Mouse (Mus musculus) cerebellum, adult 2 months (tissue): Measurements from ENCODE around the gene Sema4g.

Experiments used
- CTCF ChIP-seq: fragments of 200-500 bp; IDR thresholded peaks from 2 replicates; pipeline ENCODE4 v1.5.1; 2011; ENCODE audit warnings: low read depth, mild to moderate bottlenecking, control low read depth, low read length, moderate library complexity, borderline replicate concordance; ENCODE audit not compliant: insufficient read depth
- POLR2A ChIP-seq: fragments of 200-500 bp; IDR thresholded peaks from 2 replicates; pipeline ENCODE4 v1.6.1; 2011; ENCODE audit warnings: low read length, control low read depth, borderline replicate concordance; ENCODE audit not compliant: insufficient read depth

GRCm38 (mm10) chr19:44992712-44993111, 3.8 kb downstream of the Sema4g start:
- no peak for TF ChIP-seq CTCF
- no peak for TF ChIP-seq POLR2A
